Mouse (Mus musculus) neural tube, embryonic 15.5 days (tissue): ENCODE measurements around the gene Lrrc41. TPM values are rescaled to one million over a fixed set of nuclear protein-coding genes. Genes with fewer than 3 reads are reported as not detected.
A peak's percentile ranks its signal among the peaks of the same experiment; 100 is the strongest.

ENCODE experiments used
- ATAC-seq: fragments of 200-750 bp; cut with Nextera tagmentation; 2 replicates; pipeline ENCODE4 v1.8.0; 2017; ENCODE audit warnings: mild to moderate bottlenecking, moderate TSS enrichment, moderate library complexity; ENCODE audit not compliant: low FRiP score
- H3K27ac ChIP-seq: fragments of 300-500 bp; sonication (generic); replicated peaks from 2 replicates; pipeline ENCODE4 v1.5.1; 2015; ENCODE audit warnings: mild to moderate bottlenecking, inconsistent platforms
- H3K27me3 ChIP-seq: fragments of 300-500 bp; sonication (generic); replicated peaks from 2 replicates; pipeline ENCODE4 v1.6.1; 2015; ENCODE audit warnings: inconsistent platforms
- H3K36me3 ChIP-seq: fragments of 300-500 bp; sonication (generic); 2 replicates; pipeline ENCODE4 v1.6.1; 2015; ENCODE audit warnings: inconsistent platforms
- H3K4me1 ChIP-seq: fragments of 300-500 bp; sonication (generic); 2 replicates; pipeline ENCODE4 v1.6.1; 2015; ENCODE audit warnings: inconsistent platforms
- H3K4me2 ChIP-seq: fragments of 300-500 bp; sonication (generic); 2 replicates; pipeline ENCODE4 v1.6.1; 2015; ENCODE audit warnings: inconsistent platforms, mild to moderate bottlenecking, moderate library complexity
- H3K4me3 ChIP-seq: fragments of 300-500 bp; sonication (generic); replicated peaks from 2 replicates; pipeline ENCODE4 v1.5.1; 2015; ENCODE audit warnings: mild to moderate bottlenecking, inconsistent platforms
- H3K9ac ChIP-seq: fragments of 300-500 bp; sonication (generic); replicated peaks from 2 replicates; pipeline ENCODE4 v1.6.1; 2015; ENCODE audit warnings: mild to moderate bottlenecking, inconsistent platforms
- H3K9me3 ChIP-seq: fragments of 300-500 bp; sonication (generic); replicated peaks from 2 replicates; pipeline ENCODE4 v1.6.1; 2016; ENCODE audit warnings: inconsistent platforms
- whole genome bisulfite sequencing: fragments of 180-500 bp; shearing (Covaris S2); methylation state at CpG from one replicate; pipeline ENCODE4 v1.1.7; 2015; ENCODE audit warnings: mixed read lengths; 5-methylcytosine and 5-hydroxymethylcytosine counted together
- polyA plus RNA-seq: library from polyadenylated mRNA; unstranded; fragments of >200 nt; fragmentation: Nextera tagmentation; extraction: Ambion mirVana; gene quantifications from 2 replicates; pipeline ENCODE4 v1.2.1, GENCODE M21; 2015

The Lrrc41 gene
- polyA plus RNA-seq, 1 experiment from 2014 or later, result 70.9 TPM

DNA sequence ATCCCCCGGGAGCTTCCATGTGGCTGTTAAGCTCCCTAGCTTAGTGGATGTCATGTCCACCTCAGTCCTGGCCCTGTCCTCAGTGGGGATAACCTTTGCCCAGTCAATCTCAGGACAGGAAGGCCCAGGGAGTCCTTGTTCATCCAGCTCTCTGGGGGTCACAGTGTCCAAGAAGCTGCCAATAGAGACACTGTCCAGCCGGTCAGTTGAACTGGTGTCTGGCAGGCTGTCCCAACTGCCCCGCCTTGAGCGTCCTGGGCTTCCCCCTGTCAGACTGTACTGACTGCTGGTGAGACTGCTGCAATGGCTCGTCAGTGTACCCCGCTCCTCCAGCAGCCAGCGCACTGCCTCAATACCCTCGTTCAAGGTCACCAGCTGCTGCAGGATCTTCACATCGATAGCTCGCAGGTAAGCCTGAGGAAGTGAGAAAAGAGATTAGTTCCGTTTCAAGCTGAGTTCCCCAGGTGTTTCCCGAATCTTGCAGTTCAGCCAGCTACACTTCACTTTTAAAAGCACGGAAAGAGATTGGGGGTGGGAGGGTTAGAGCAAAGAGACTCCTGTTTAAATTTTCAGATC lies 62.4 kb downstream of the Lrrc41 start:
- H3K4me1 ChIP-seq, result no peaks in the 10 kb centered on the region
- WGBS, result 57% methylated on average over 13 of the region's 13 CpGs
- no peak for ATAC-seq

DNA sequence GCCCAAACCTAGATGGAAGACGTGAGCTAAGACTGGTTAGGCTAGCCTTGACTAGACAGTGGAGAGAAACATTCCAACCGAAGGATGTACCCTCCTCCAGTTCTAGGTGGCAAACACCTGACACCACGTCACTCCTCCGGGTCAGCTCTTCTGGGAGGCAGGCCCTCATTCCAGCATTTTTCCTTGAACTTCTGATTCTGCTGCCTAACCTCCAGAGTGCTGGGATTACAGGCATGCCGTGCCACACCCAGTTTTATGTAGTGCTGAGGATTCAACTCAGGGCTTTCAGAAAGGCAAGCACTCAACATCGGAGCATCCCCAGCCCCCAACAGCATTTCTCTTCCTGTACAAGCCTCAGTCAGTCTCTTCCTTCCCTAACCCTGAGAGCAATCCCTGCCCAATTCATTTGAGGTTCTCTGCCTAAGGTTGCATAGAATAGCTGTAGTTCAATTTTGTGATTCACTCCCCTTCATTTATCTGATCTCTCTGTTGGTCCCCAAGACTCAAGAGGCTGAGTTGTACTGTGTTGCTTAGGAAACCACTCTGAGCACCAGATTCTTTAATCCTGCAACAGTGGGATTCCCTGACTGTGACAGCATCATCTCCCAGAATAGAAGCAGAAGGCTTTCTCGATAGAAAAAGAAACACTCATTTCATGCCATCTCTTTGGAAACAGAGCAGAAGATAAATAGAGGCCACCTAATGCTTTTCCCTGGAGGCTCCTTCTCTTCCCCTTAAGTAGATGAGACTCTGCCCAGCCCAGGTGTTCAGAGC lies 65.9 kb downstream of the Lrrc41 start:
- Histone ChIP-seq H3K27me3 (no peaks in the 10 kb centered on the region; the same call in 1 of the 2 replicates), H3K36me3 (no peaks in the 10 kb centered on the region), H3K4me2 (no peak overlapping the region), H3K9ac (no peak overlapping the region), H3K4me3 (no peak overlapping the region), H3K27ac (no peak overlapping the region), H3K9me3 (no peaks in the 10 kb centered on the region), H3K4me1 (peaks cover 21% of the 10 kb centered on the region)
- ATAC-seq, result no peak
- 87% methylated on average over 7 of the region's 7 CpGs for WGBS

More for the DNA sequence above, 62.4 kb downstream of the Lrrc41 start:
- Histone ChIP-seq H3K9ac (no peak overlapping the region), H3K9me3 (no peaks in the 10 kb centered on the region), H3K36me3 (no peaks in the 10 kb centered on the region), H3K27ac (no peak overlapping the region), H3K27me3 (no peaks in the 10 kb centered on the region), H3K4me3 (no peak overlapping the region), H3K4me2 (no peak overlapping the region)

DNA sequence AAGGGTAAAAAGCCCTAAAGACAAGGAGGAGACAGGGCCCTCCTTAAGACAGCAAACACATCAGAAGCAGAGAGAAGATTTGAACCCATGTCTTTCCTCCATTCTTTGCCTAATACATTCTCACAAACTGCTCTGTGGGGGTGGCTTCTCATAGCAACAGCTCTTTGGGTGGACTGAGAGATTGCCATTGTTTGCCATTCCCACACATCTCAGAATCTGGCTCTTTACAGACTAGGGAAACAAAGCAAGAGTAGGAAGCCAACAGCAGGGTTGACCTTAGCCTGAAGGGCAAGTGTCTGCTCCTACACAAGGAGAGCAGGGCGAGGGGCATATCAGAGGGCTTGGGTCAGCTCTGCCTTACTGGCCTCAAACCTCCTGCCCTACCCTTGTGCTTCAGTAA lies 66.7 kb downstream of the Lrrc41 start:
- H3K9ac ChIP-seq, result no peak overlapping the region
- ATAC-seq, result no peak
- H3K4me1 ChIP-seq, result peaks cover 21% of the 10 kb centered on the region
- 75% methylated on average over 1 of the region's 1 CpGs for WGBS
- H3K27ac ChIP-seq, result no peak overlapping the region
- H3K4me3 ChIP-seq, result no peak overlapping the region
- no peaks in the 10 kb centered on the region for H3K36me3 ChIP-seq
- H3K4me2 ChIP-seq, result no peak overlapping the region
- H3K9me3 ChIP-seq, result no peaks in the 10 kb centered on the region
- H3K27me3 ChIP-seq, result no peaks in the 10 kb centered on the region; the same call in 1 of the 2 replicates

DNA sequence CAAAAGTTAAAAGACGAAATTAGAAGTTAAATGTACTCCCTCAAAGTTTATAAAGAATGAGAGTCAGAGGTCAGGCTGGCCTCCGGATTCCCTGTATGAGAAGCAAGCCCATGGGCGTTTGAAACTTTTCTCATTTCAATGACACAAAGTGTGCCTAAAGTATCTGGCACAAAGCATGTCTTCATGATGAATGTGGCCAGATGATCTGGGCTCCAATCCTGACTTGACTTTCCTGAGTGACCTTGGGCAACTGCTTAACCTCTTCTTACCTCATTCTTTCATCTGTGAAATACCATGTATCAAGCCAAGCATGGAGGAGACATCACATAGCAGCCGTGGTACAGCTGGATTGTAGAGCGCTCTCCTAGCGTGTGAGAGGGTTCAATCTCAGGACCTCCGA lies 67.2 kb downstream of the Lrrc41 start:
- no peak for ATAC-seq
- Histone ChIP-seq H3K9ac (no peak overlapping the region), H3K4me3 (no peak overlapping the region), H3K4me1 (peaks cover 21% of the 10 kb centered on the region), H3K27ac (no peak overlapping the region), H3K27me3 (no peaks in the 10 kb centered on the region; the same call in 1 of the 2 replicates), H3K9me3 (no peaks in the 10 kb centered on the region), H3K4me2 (no peak overlapping the region), H3K36me3 (no peaks in the 10 kb centered on the region)
- 74% methylated on average over 7 of the region's 7 CpGs for WGBS

DNA sequence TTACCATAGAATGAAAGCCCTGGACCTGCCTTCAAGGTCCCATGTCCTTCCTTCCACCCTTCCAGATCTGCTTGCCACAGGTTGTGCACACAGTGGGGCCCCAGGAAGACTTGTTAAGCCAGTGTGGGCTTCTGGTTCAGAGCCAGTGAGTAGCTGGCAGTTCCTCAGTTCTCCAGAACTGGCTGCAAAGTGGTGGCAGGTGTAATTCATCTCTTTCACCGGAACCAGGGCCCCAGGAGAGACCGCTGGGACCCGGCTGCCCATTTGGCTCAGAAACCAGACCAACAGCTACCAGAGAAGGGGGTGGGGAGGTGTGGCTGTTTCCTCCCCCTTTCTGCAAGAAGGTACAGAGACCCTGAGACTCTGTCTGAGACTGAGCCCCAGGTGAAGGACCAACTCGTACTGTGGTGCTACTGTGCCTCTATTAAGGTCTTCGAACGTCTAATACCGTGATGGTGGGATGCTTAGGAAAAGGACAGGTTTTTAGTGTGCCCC lies 68.3 kb downstream of the Lrrc41 start:
- H3K9me3 ChIP-seq, result no peaks in the 10 kb centered on the region
- H3K27ac ChIP-seq, result no peak overlapping the region
- H3K4me2 ChIP-seq, result peak overlapping the region; percentile 98
- H3K36me3 ChIP-seq, result no peaks in the 10 kb centered on the region
- H3K27me3 ChIP-seq, result no peaks in the 10 kb centered on the region; the same call in 1 of the 2 replicates
- ATAC-seq, result no peak
- 10% methylated on average over 7 of the region's 7 CpGs for WGBS
- peaks cover 21% of the 10 kb centered on the region for H3K4me1 ChIP-seq
- no peak overlapping the region for H3K9ac ChIP-seq
- H3K4me3 ChIP-seq, result peak overlapping the region; percentile 66

DNA sequence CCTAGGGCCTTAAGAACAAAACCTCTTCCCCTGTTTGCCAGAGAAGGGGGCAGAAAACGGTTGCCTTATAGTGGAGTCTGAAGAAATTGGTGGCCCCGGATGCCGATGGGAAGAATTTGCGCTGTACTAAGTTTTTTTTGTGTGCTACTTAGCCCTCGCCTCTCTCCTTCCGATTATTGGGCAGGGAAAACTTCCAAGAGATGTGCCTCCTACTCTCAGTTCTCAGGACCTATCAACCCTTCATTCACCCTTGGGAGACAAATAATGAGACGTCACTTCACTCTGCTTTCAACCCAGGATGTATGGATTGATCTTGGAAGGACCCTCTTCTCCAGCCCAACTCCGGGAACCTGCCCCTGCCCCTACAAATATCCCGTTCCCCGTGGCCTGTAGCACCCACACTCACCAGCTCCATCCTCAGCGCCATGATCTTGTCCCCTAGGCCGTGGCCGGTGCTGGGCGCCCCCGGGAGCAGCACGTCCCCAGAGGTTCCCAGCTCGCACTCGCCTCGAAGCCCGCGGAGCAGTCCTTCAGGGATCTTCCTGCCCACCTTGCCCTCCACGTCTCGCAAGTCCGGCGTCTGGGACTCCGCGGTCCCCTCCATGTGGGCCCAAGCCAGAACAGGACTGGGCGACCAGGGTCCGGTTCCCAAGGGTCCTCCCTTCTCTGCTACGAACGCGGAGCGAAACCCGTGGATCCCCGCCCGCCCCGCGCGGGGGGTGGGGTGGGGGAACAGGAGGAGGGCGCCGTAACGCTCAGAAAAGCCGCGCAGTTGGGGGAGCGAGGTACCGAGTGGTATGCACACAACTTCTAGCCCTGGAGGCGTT lies 69.0 kb downstream of the Lrrc41 start:
- H3K27me3 ChIP-seq, result no peaks in the 10 kb centered on the region; the same call in 1 of the 2 replicates
- under 1% methylated on average over 47 of the region's 47 CpGs for WGBS
- H3K4me1 ChIP-seq, result peaks cover 21% of the 10 kb centered on the region
- peak; percentile 71 for ATAC-seq
- H3K4me2 ChIP-seq, result peak overlapping the region; percentile 98
- H3K4me3 ChIP-seq, result peak overlapping the region; percentile 66
- H3K27ac ChIP-seq, result no peak overlapping the region
- no peaks in the 10 kb centered on the region for H3K9me3 ChIP-seq
- no peaks in the 10 kb centered on the region for H3K36me3 ChIP-seq
- H3K9ac ChIP-seq, result peak overlapping the region; percentile 61

Other genes with a start within 250 kb of the Lrrc41 start
- gene Mob3c, start 247.2 kb upstream of the Lrrc41 start, polyA plus RNA-seq, result 8.1 and 8.4 TPM in 2 replicates
- gene Mknk1, start 236.1 kb upstream of the Lrrc41 start, polyA plus RNA-seq, result 25.3 and 30.3 TPM in 2 replicates
- gene Kncn, start 190.9 kb upstream of the Lrrc41 start, polyA plus RNA-seq, result 0.12 and 0.19 TPM in 2 replicates
- gene 6430628N08Rik, start 184.6 kb upstream of the Lrrc41 start, polyA plus RNA-seq, result 1.2 and 1.3 TPM in 2 replicates
- 1.2 and 2.1 TPM in 2 replicates for gene Dmbx1, start 135.3 kb upstream of the Lrrc41 start, polyA plus RNA-seq
- gene Faah, start 57.3 kb upstream of the Lrrc41 start, polyA plus RNA-seq, result 18.9 and 22.8 TPM in 2 replicates
- gene Nsun4, start 21.4 kb upstream of the Lrrc41 start, polyA plus RNA-seq, result 13.1 and 13.5 TPM in 2 replicates
- gene Uqcrh, start 198 bp upstream of the Lrrc41 start, polyA plus RNA-seq, result 499 and 535 TPM in 2 replicates
- gene Rad54l, start 48.4 kb downstream of the Lrrc41 start, polyA plus RNA-seq, result 5.6 and 11.5 TPM in 2 replicates
- gene Pomgnt1, start 48.6 kb downstream of the Lrrc41 start, polyA plus RNA-seq, result 66.9 and 67.2 TPM in 2 replicates
- 2.6 and 2.7 TPM in 2 replicates for gene Lurap1, start 76.1 kb downstream of the Lrrc41 start, polyA plus RNA-seq
- gene Tspan1, start 92.3 kb downstream of the Lrrc41 start, polyA plus RNA-seq, result 0.27 and 5.8 TPM in 2 replicates
- gene 1700042G07Rik, start 98.1 kb downstream of the Lrrc41 start, polyA plus RNA-seq, result not detected in 2 replicates
- not detected in 2 replicates for gene Gm49337, start 98.1 kb downstream of the Lrrc41 start, polyA plus RNA-seq
- 43.1 and 52.6 TPM in 2 replicates for gene Pik3r3, start 146.3 kb downstream of the Lrrc41 start, polyA plus RNA-seq